Mouse (Mus musculus): ENCODE results near the gene Ngef.
"Not testable (repeated sequence)": the region's sequence is repeated elsewhere in the genome, so short reads cannot be mapped to it uniquely, and the experiment has no call there.

Ngef gene

GRCm38 (mm10) chr1:87486386-87486785 is 87.3 kb downstream of the Ngef start:
- peak; percentile 92 for ATAC-seq (ENCODE audit: insufficient number of reproducible peaks, low FRiP score, low TSS enrichment)

- no peak for ATAC-seq (ENCODE audit: insufficient number of reproducible peaks, low FRiP score, low TSS enrichment)
These were observed 91.1 kb downstream of the Ngef start for GRCm38 (mm10) chr1:87482546-87482945.

- no peak for ATAC-seq (ENCODE audit: insufficient number of reproducible peaks, low FRiP score, low TSS enrichment)
These were observed 98.4 kb downstream of the Ngef start for GRCm38 (mm10) chr1:87475076-87475895.

- no peak for ATAC-seq (ENCODE audit: insufficient number of reproducible peaks, low FRiP score, low TSS enrichment)
These were observed 101.1 kb downstream of the Ngef start for GRCm38 (mm10) chr1:87472576-87472975.

- no peak for ATAC-seq (ENCODE audit: insufficient number of reproducible peaks, low FRiP score, low TSS enrichment)
These were observed 101.8 kb downstream of the Ngef start for GRCm38 (mm10) chr1:87471914-87472313.

- ATAC-seq (ENCODE audit: insufficient number of reproducible peaks, low FRiP score, low TSS enrichment), result not testable (repeated sequence)
These were observed 103.7 kb downstream of the Ngef start, which contains the start of gene Snorc for GRCm38 (mm10) chr1:87469971-87470370. TSS of gene Snorc (plus strand) at chr1:87470271.

GRCm38 (mm10) chr1:87468321-87468720 is 105.3 kb downstream of the Ngef start:
- no peak for ATAC-seq (ENCODE audit: insufficient number of reproducible peaks, low FRiP score, low TSS enrichment)

GRCm38 (mm10) chr1:87467469-87467868 is 106.2 kb downstream of the Ngef start:
- ATAC-seq (ENCODE audit: insufficient number of reproducible peaks, low FRiP score, low TSS enrichment), result no peak

- not testable (repeated sequence) for ATAC-seq (ENCODE audit: insufficient number of reproducible peaks, low FRiP score, low TSS enrichment)
These were observed 113.8 kb downstream of the Ngef start for GRCm38 (mm10) chr1:87459856-87460255.

- ATAC-seq (ENCODE audit: insufficient number of reproducible peaks, low FRiP score, low TSS enrichment), result no peak
These were observed 115.6 kb downstream of the Ngef start for GRCm38 (mm10) chr1:87458045-87458444.

- ATAC-seq (ENCODE audit: insufficient number of reproducible peaks, low FRiP score, low TSS enrichment), result no peak
These were observed 117.2 kb downstream of the Ngef start for GRCm38 (mm10) chr1:87456425-87456824.

GRCm38 (mm10) chr1:87449432-87449831 is 124.2 kb downstream of the Ngef start:
- no peak for ATAC-seq (ENCODE audit: insufficient number of reproducible peaks, low FRiP score, low TSS enrichment)

- peak; percentile 64; the same call in 1 of the 2 replicates for ATAC-seq (ENCODE audit: insufficient number of reproducible peaks, low FRiP score, low TSS enrichment)
These were observed 126.2 kb downstream of the Ngef start for GRCm38 (mm10) chr1:87447183-87448104.

- no peak for ATAC-seq (ENCODE audit: insufficient number of reproducible peaks, low FRiP score, low TSS enrichment)
These were observed 137.1 kb downstream of the Ngef start for GRCm38 (mm10) chr1:87436583-87436982.

GRCm38 (mm10) chr1:87435125-87435524 is 138.5 kb downstream of the Ngef start:
- ATAC-seq (ENCODE audit: insufficient number of reproducible peaks, low FRiP score, low TSS enrichment), result no peak
